Mouse (Mus musculus) common myeloid progenitor, adult 5-6 weeks (primary cell): ENCODE results near the gene Ano2. TPM values are rescaled to one million over a fixed set of nuclear protein-coding genes. Genes with fewer than 3 reads are reported as not detected.

Experiments used
- ATAC-seq: replicated peaks from 2 replicates; pipeline ENCODE4 v1.8.0; 2016; ENCODE audit warnings: low read depth, mild to moderate bottlenecking, moderate TSS enrichment, inconsistent platforms; ENCODE audit not compliant: poor library complexity, severe bottlenecking
- total RNA-seq: library from RNA; stranded (forward); fragments of 200-1000, 187-1606 nt; gene quantifications from 2 replicates; pipeline ENCODE4 v1.2.3, GENCODE M21; 2017

The Ano2 gene
- total RNA-seq, 1 experiment from 2014 or later = not detected

- ATAC-seq = no peak
Observed at GRCm38 (mm10) chr6:125878671-125879070, 188.5 kb downstream of the Ano2 start.

- no peak for ATAC-seq
Observed at GRCm38 (mm10) chr6:125879306-125879705, 189.1 kb downstream of the Ano2 start.

GRCm38 (mm10) chr6:125888596-125888995 is 198.4 kb downstream of the Ano2 start:
- no peak for ATAC-seq

GRCm38 (mm10) chr6:125894340-125894739 is 204.1 kb downstream of the Ano2 start:
- no peak for ATAC-seq

GRCm38 (mm10) chr6:125914446-125914845 is 224.2 kb downstream of the Ano2 start:
- no peak for ATAC-seq

- no peak for ATAC-seq
Observed at GRCm38 (mm10) chr6:125922746-125923145, 232.5 kb downstream of the Ano2 start.

- ATAC-seq = no peak
Observed at GRCm38 (mm10) chr6:125924979-125925378, 234.8 kb downstream of the Ano2 start.

- no peak for ATAC-seq
Observed at GRCm38 (mm10) chr6:125925861-125926260, 235.6 kb downstream of the Ano2 start.

GRCm38 (mm10) chr6:125931926-125932325 is 241.7 kb downstream of the Ano2 start:
- ATAC-seq = no peak

- ATAC-seq = no peak
Observed at GRCm38 (mm10) chr6:125954965-125955364, 264.7 kb downstream of the Ano2 start.

GRCm38 (mm10) chr6:125973551-125973950 is 283.3 kb downstream of the Ano2 start:
- no peak for ATAC-seq

GRCm38 (mm10) chr6:125975788-125976465 is 285.7 kb downstream of the Ano2 start:
- no peak for ATAC-seq

- ATAC-seq = no peak
Observed at GRCm38 (mm10) chr6:125979601-125980000, 289.4 kb downstream of the Ano2 start.

GRCm38 (mm10) chr6:125984050-125984449 is 293.8 kb downstream of the Ano2 start:
- no peak for ATAC-seq

- ATAC-seq = no peak
Observed at GRCm38 (mm10) chr6:125992731-125993130, 302.5 kb downstream of the Ano2 start.

- ATAC-seq = no peak
Observed at GRCm38 (mm10) chr6:126001797-126002196, 311.6 kb downstream of the Ano2 start.

- ATAC-seq = no peak
Observed at GRCm38 (mm10) chr6:126003002-126003742, 313.0 kb downstream of the Ano2 start.

- ATAC-seq = no peak
Observed at GRCm38 (mm10) chr6:126006647-126007046, 316.4 kb downstream of the Ano2 start.

- no peak for ATAC-seq
Observed at GRCm38 (mm10) chr6:126009083-126009482, 318.9 kb downstream of the Ano2 start.

GRCm38 (mm10) chr6:126016991-126017390 is 326.8 kb downstream of the Ano2 start:
- ATAC-seq = no peak

GRCm38 (mm10) chr6:126018411-126018810 is 328.2 kb downstream of the Ano2 start:
- no peak for ATAC-seq
